Mouse (Mus musculus) hematopoietic stem cell, adult 5-6 weeks (primary cell): ENCODE results near the gene Kirrel. TPM values are rescaled to one million over a fixed set of nuclear protein-coding genes. Genes with fewer than 3 reads are reported as not detected.
A peak's percentile ranks its signal among the peaks of the same experiment; 100 is the strongest.

Source experiments
- ATAC-seq, 2 experiments: fragments of 125-278 bp in 1 of 2; replicated peaks in 1 of 2; 2 replicates each; pipeline ENCODE4 v1.8.0; 2016 to 2017; ENCODE audit warnings: inconsistent platforms in 2 of 2, mild to moderate bottlenecking in 2 of 2, moderate number of reproducible peaks in 2 of 2, low read depth in 1 of 2, moderate TSS enrichment in 1 of 2; ENCODE audit not compliant: low FRiP score in 2 of 2, poor library complexity in 2 of 2, severe bottlenecking in 2 of 2, insufficient read depth in 1 of 2, low TSS enrichment in 1 of 2
- total RNA-seq: library from RNA; stranded (forward); fragments of 172-1452, 232-1000 nt; gene quantifications from 2 replicates; pipeline ENCODE4 v1.2.3, GENCODE M21; 2017

Kirrel gene
- total RNA-seq, 1 experiment from 2014 or later, result 0.15 TPM

DNA sequence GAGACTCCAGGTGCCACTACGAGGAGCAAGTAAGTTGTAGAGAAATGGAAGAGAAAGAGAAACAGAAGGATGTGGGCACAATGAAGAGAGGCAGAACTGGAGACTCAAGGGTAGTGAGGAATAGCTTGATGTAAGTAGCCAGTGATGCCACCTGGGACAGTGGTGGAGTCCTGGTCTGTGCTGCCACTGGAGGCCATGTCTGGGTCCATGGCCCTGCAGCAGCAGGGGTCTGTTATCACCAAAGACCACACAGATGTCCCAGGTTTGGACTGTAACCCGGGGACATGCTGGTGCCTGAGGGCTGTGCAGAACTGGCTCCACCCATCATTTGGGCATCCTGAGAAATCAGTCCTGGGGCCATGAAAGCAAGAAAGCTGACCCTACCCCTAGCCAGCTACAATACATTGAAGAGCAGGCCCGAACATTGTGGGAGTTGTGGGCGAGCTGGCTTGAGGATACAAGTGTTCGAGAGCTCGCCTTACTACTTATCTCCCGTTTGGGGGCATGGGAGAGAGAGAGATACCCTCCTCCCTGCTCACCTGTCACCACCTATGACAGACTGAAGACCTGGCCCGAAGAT lies 107.1 kb downstream of the Kirrel start:
- no peak for ATAC-seq

- ATAC-seq, result no peak
Measured at GRCm38 (mm10) chr3:87053939-87054338, 120.6 kb downstream of the Kirrel start.

DNA sequence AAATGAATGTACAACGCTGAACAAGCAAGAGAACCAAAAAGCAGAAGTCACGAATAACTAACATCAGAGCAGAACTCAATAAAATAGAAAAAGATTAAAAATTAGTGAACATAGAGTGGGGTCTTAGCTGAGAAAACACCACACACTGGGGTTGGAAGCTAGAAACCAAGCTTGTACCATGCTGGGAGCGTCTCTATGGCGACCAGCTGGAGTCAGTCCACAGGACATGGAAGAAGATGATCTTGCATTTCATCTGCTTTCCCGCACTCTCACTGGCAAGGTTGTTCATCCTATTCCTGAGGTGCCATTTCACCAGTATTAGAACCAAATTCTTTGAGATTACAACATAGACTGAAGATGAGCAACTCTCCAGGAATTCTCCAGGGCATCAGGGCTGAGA lies 126.7 kb downstream of the Kirrel start:
- ATAC-seq, result no peak

- ATAC-seq, result no peak
Measured at GRCm38 (mm10) chr3:87041733-87042132, 132.8 kb downstream of the Kirrel start.

- no peak for ATAC-seq
Measured at GRCm38 (mm10) chr3:87038500-87038899, 136.0 kb downstream of the Kirrel start.

- ATAC-seq, result no peak
Measured at GRCm38 (mm10) chr3:87034061-87034460, 140.5 kb downstream of the Kirrel start.

GRCm38 (mm10) chr3:87033357-87033756 lies 141.2 kb downstream of the Kirrel start:
- ATAC-seq, result peak; percentile 57 to 63; a peak in 2 of 4 replicates

GRCm38 (mm10) chr3:87030855-87031254 lies 143.7 kb downstream of the Kirrel start:
- peak; percentile 62 to 69 for ATAC-seq

Other genes starting within 250 kb of the Kirrel start
- 52.9 and 84.5 TPM in 2 replicates for gene Cd1d1, start 175.3 kb downstream of the Kirrel start, total RNA-seq
- gene Fcrls, start 89.0 kb upstream of the Kirrel start, total RNA-seq, result not detected in 2 replicates
- gene Cd5l, start 183.1 kb upstream of the Kirrel start, total RNA-seq, result 0.74 and 2.1 TPM in 2 replicates
- gene Fcrl1, start 201.6 kb upstream of the Kirrel start, total RNA-seq, result 3.7 and 6.4 TPM in 2 replicates